Mouse (Mus musculus) liver, postnatal 0 days (tissue): Measurements from ENCODE around the gene Otop1. TPM values are rescaled to one million over a fixed set of nuclear protein-coding genes. Genes with fewer than 3 reads are reported as not detected.

ENCODE experiments used
- ATAC-seq: fragments of 200-750 bp; cut with Nextera tagmentation; 2 replicates; pipeline ENCODE4 v1.8.0; 2017; ENCODE audit warnings: mild to moderate bottlenecking, moderate library complexity
- DNase-seq: peaks from one replicate; pipeline ENCODE4 v3.0.0-alpha.2; 2016
- H3K27ac ChIP-seq: fragments of 300-500 bp; sonication (generic); 2 replicates; pipeline ENCODE4 v1.5.1; 2014; ENCODE audit warnings: antibody characterized with exemption, moderate library complexity, mild to moderate bottlenecking, low read depth
- H3K27me3 ChIP-seq: fragments of 300-500 bp; sonication (generic); 2 replicates; pipeline ENCODE4 v1.6.1; 2014; ENCODE audit warnings: low read length, control low read depth, mixed read lengths; ENCODE audit not compliant: insufficient read depth
- H3K36me3 ChIP-seq: fragments of 300-500 bp; sonication (generic); replicated peaks from 2 replicates; pipeline ENCODE4 v1.6.1; 2014; ENCODE audit warnings: mild to moderate bottlenecking, control low read depth, low read length, moderate library complexity, mixed read lengths; ENCODE audit not compliant: insufficient read depth
- H3K4me1 ChIP-seq: fragments of 300-500 bp; sonication (generic); 2 replicates; pipeline ENCODE4 v1.6.1; 2014; ENCODE audit warnings: antibody characterized with exemption, mild to moderate bottlenecking, control low read depth; ENCODE audit not compliant: insufficient read depth
- H3K4me2 ChIP-seq: fragments of 300-500 bp; sonication (generic); 2 replicates; pipeline ENCODE4 v1.6.1; 2014; ENCODE audit warnings: low read depth, mild to moderate bottlenecking, low read length, moderate library complexity, mixed read lengths
- H3K4me3 ChIP-seq: fragments of 300-500 bp; sonication (generic); 2 replicates; pipeline ENCODE4 v1.5.1; 2014; ENCODE audit warnings: low read depth, low read length
- H3K9ac ChIP-seq: fragments of 300-500 bp; sonication (generic); replicated peaks from 2 replicates; pipeline ENCODE4 v1.6.1; 2014; ENCODE audit warnings: mild to moderate bottlenecking, moderate library complexity
- H3K9me3 ChIP-seq: fragments of 300-500 bp; sonication (generic); 2 replicates; pipeline ENCODE4 v1.6.1; 2016; ENCODE audit warnings: mild to moderate bottlenecking, control low read depth, low read length, mixed read lengths
- CTCF ChIP-seq: sonication (generic); IDR thresholded peaks from 2 replicates; pipeline ENCODE4 v1.5.1; 2016; ENCODE audit warnings: antibody characterized with exemption, low read depth
- EP300 ChIP-seq: IDR thresholded peaks from 2 replicates; pipeline ENCODE4 v1.6.1; 2016; ENCODE audit warnings: antibody characterized with exemption, low read depth, mild to moderate bottlenecking
- WGBS: fragments of 180-500 bp; shearing (Covaris S2); extraction: QIAGEN DNeasy Blood & Tissue Kit; methylation state at CpG from one replicate; pipeline ENCODE4 v1.1.7; 2014; ENCODE audit not compliant: insufficient replicate concordance; 5-methylcytosine and 5-hydroxymethylcytosine counted together
- polyA plus RNA-seq: library from polyadenylated mRNA; unstranded; fragments of >200 nt; fragmentation: Nextera tagmentation; extraction: Ambion mirVana; gene quantifications from 2 replicates; pipeline ENCODE4 v1.2.1, GENCODE M21; 2015

Gene Otop1
- polyA plus RNA-seq, 1 experiment from 2014 or later: not detected

- H3K9me3 ChIP-seq: no peaks in the 10 kb centered on the region
- ATAC-seq: peak; percentile 83
- no peaks in the 10 kb centered on the region for H3K36me3 ChIP-seq
- peak overlapping the region; percentile 62 for H3K4me2 ChIP-seq
- DNase-seq: peak; percentile 89
- no peaks in the 10 kb centered on the region; the same call in 1 of the 2 replicates for H3K4me1 ChIP-seq
- 10% methylated on average over 26 of the region's 26 CpGs for WGBS
- TF ChIP-seq CTCF: peak; percentile 96
- no peak for TF ChIP-seq EP300
- no peak overlapping the region for H3K9ac ChIP-seq
- H3K27me3 ChIP-seq: no peaks in the 10 kb centered on the region
- H3K27ac ChIP-seq: no peak overlapping the region
- H3K4me3 ChIP-seq: peak overlapping the region; percentile 15
Observed at GRCm38 (mm10) chr5:38307255-38308101, 31.7 kb downstream of the Otop1 start.

GRCm38 (mm10) chr5:38308873-38309272 is 33.1 kb downstream of the Otop1 start:
- TF ChIP-seq CTCF (peak; percentile 66), EP300 (no peak)
- H3K4me2 ChIP-seq: no peak overlapping the region
- ATAC-seq: peak; percentile 52; the same call in 1 of the 2 replicates
- no peaks in the 10 kb centered on the region for H3K27me3 ChIP-seq
- no peak overlapping the region for H3K4me3 ChIP-seq
- H3K4me1 ChIP-seq: no peaks in the 10 kb centered on the region; the same call in 1 of the 2 replicates
- H3K36me3 ChIP-seq: no peaks in the 10 kb centered on the region
- no peaks in the 10 kb centered on the region for H3K9me3 ChIP-seq
- no peak overlapping the region for H3K9ac ChIP-seq
- WGBS: 41% methylated on average over 5 of the region's 5 CpGs
- peak; percentile 67 for DNase-seq
- H3K27ac ChIP-seq: no peak overlapping the region

DNA sequence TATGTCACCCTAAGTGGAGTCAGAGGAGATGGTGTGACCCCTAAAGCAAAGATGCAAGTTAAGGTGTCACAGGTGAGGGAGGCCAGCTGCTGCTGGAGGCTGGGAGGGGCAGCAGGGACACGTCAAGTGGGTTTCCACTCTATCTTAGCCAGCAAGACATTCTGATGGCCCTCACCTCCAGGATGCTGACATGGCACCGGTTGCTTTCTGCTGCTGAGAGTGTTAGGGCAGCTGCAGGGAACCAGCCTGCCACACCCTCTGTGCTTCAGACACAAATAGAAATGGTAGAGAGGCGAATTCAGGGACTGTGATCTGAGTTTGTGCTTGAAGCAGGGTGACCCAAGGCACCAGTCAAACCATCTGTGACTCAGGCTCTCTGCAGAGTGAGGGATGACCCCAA is 34.0 kb downstream of the Otop1 start:
- TF ChIP-seq EP300: no peak
- TF ChIP-seq CTCF: no peak
- Histone ChIP-seq H3K36me3 (no peaks in the 10 kb centered on the region), H3K27ac (no peak overlapping the region), H3K9me3 (no peaks in the 10 kb centered on the region), H3K27me3 (no peaks in the 10 kb centered on the region), H3K4me2 (no peak overlapping the region), H3K4me1 (no peaks in the 10 kb centered on the region; the same call in 1 of the 2 replicates), H3K9ac (no peak overlapping the region), H3K4me3 (no peak overlapping the region)
- 63% methylated on average over 3 of the region's 3 CpGs for WGBS
- no peak for ATAC-seq
- no peak for DNase-seq

DNA sequence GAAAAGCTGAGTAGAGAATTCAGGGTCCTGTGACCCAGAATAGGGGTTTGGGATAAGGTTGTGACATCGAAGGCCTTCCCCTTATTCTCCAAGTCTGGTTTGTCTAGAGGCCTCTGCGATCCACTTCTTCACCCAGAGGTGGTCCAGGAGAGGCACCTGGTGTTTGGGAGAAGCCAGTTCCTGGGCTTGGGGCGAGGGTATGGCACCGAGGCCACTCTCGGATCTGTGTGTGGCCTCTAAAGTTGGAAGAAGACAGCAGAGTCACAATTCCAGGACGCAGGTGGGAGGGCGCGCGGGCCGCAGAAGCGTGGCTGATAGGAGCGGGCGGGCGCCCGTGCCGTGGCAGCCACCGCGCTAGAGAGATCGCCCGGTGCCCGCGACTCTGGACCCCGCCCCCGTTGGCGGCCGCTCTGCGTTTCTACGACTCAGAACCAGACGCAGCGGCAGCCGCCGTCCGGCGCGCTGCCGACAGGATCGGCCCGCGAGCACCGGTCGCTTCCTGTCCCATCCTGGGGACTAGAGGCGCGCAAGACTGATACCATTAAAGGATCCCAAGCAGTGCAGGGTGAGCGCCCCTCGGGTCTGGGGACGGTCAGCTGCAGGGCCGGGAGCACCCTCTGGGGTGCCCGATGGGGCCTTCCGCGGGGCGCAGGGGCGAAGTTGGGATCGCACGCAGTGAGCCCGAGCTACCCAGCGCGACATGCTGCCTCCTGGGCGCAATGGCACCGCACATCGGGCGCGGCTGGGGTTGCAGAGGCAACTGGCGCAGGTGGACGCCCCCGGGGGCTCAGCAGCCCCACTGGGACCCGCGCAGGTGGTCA is 43.4 kb downstream of the Otop1 start, which contains the start of gene Drd5:
Gene Drd5 (plus strand): TSS at position 402 of the 821 bp plus-strand sequence.
- Histone ChIP-seq H3K27ac (no peak within 1 kb of the TSS), H3K4me1 (no peaks in the 10 kb centered on the region), H3K4me2 (no peak within 1 kb of the TSS), H3K9ac (no peak within 1 kb of the TSS), H3K9me3 (no peaks in the 10 kb centered on the region), H3K4me3 (no peak within 1 kb of the TSS), H3K27me3 (peaks cover 30% of the 10 kb centered on the region), H3K36me3 (no peaks in the 10 kb centered on the region)
- ATAC-seq: no peak
- TF ChIP-seq CTCF (no peak), EP300 (no peak)
- WGBS: 4% methylated on average over 55 of the region's 67 CpGs
- DNase-seq: no peak

DNA sequence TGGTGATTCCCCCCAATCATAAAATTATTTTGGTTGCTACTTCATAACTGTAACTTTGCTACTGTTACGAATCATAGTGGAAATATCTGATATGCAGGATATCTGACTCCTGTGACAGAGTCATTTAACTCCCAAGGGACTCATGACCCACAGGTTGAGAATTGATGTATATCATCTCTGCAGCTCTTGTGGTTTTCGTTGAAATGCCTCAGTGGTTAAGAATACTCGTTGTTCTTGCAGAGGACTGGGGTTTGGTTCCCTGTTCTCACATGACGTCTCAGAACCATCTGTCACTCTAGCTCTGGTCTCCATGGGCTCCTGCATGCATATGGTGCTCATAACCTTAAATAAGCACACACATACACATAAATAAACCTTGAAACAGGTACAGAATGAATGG is 57.6 kb downstream of the Otop1 start:
- 40% methylated on average over 4 of the region's 4 CpGs for WGBS
- TF ChIP-seq EP300 (no peak), CTCF (no peak)
- no peak overlapping the region for H3K4me2 ChIP-seq
- H3K4me1 ChIP-seq: no peaks in the 10 kb centered on the region
- DNase-seq (no peak), ATAC-seq (no peak)
- no peak overlapping the region for H3K27ac ChIP-seq
- no peak overlapping the region for H3K9ac ChIP-seq
- H3K4me3 ChIP-seq: no peak overlapping the region
- no peaks in the 10 kb centered on the region for H3K36me3 ChIP-seq
- no peaks in the 10 kb centered on the region for H3K9me3 ChIP-seq
- no peaks in the 10 kb centered on the region for H3K27me3 ChIP-seq

- Histone ChIP-seq H3K36me3 (no peaks in the 10 kb centered on the region), H3K27ac (no peak overlapping the region), H3K27me3 (no peaks in the 10 kb centered on the region), H3K4me1 (no peaks in the 10 kb centered on the region), H3K9ac (no peak overlapping the region), H3K4me3 (no peak overlapping the region), H3K9me3 (no peaks in the 10 kb centered on the region), H3K4me2 (no peak overlapping the region)
- no peak for TF ChIP-seq CTCF
- no peak for TF ChIP-seq EP300
- ATAC-seq (no peak), DNase-seq (no peak)
- WGBS: 31% methylated on average over 1 of the region's 1 CpGs
Observed at GRCm38 (mm10) chr5:38334582-38334981, 58.8 kb downstream of the Otop1 start.
